Mouse (Mus musculus): ENCODE results near the gene Auts2. TPM values are rescaled to one million over a fixed set of nuclear protein-coding genes. Genes with fewer than 3 reads are reported as not detected.
A peak's percentile ranks its signal among the peaks of the same experiment; 100 is the strongest.

Auts2 gene
- polyA plus RNA-seq, 1 experiment from 2014 or later = 70.9 TPM

- no peaks in the 10 kb centered on the region for H3K9me3 ChIP-seq
- H3K4me3 ChIP-seq = no peak overlapping the region
- no peaks in the 10 kb centered on the region for H3K27me3 ChIP-seq (replicated peaks)
- H3K36me3 ChIP-seq (replicated peaks) = no peaks in the 10 kb centered on the region
- peaks cover 30% of the 10 kb centered on the region for H3K4me1 ChIP-seq
- no peak overlapping the region for H3K9ac ChIP-seq
- H3K4me2 ChIP-seq = no peak overlapping the region
- no peak overlapping the region for H3K27ac ChIP-seq
- WGBS = 20% methylated on average over 1 of the region's 1 CpGs
- no peak for ATAC-seq (replicated peaks)
These were observed 630.2 kb downstream of the Auts2 start for GRCm38 (mm10) chr5:131912983-131913382.

GRCm38 (mm10) chr5:131906313-131906712 is 636.8 kb downstream of the Auts2 start:
- Histone ChIP-seq H3K27ac (no peak overlapping the region), H3K4me3 (no peak overlapping the region), H3K4me2 (no peak overlapping the region), H3K27me3 (replicated peaks) (no peaks in the 10 kb centered on the region), H3K9me3 (no peaks in the 10 kb centered on the region), H3K36me3 (replicated peaks) (no peaks in the 10 kb centered on the region), H3K9ac (no peak overlapping the region), H3K4me1 (peaks cover 5% of the 10 kb centered on the region; the same call in 1 of the 2 replicates)
- no peak for ATAC-seq (replicated peaks)
- 95% methylated on average over 3 of the region's 3 CpGs for WGBS

- no peak for ATAC-seq (replicated peaks)
- Histone ChIP-seq H3K4me3 (no peak overlapping the region), H3K4me2 (no peak overlapping the region), H3K27ac (no peak overlapping the region), H3K4me1 (peaks cover 5% of the 10 kb centered on the region; the same call in 1 of the 2 replicates), H3K9me3 (no peaks in the 10 kb centered on the region), H3K9ac (no peak overlapping the region), H3K27me3 (replicated peaks) (no peaks in the 10 kb centered on the region), H3K36me3 (replicated peaks) (no peaks in the 10 kb centered on the region)
- WGBS = 68% methylated on average over 10 of the region's 10 CpGs
These were observed 638.7 kb downstream of the Auts2 start for GRCm38 (mm10) chr5:131904478-131904877.

- WGBS = 80% methylated on average over 4 of the region's 4 CpGs
- H3K27me3 ChIP-seq (replicated peaks) = no peaks in the 10 kb centered on the region
- no peak for ATAC-seq (replicated peaks)
- no peak overlapping the region for H3K9ac ChIP-seq
- no peak overlapping the region for H3K4me3 ChIP-seq
- no peak overlapping the region for H3K4me2 ChIP-seq
- no peaks in the 10 kb centered on the region for H3K9me3 ChIP-seq
- H3K4me1 ChIP-seq = no peaks in the 10 kb centered on the region
- H3K27ac ChIP-seq = no peak overlapping the region
- no peaks in the 10 kb centered on the region for H3K36me3 ChIP-seq (replicated peaks)
These were observed 645.0 kb downstream of the Auts2 start for GRCm38 (mm10) chr5:131898048-131898638.

- H3K4me3 ChIP-seq = no peak overlapping the region
- 78% methylated on average over 3 of the region's 3 CpGs for WGBS
- no peaks in the 10 kb centered on the region for H3K9me3 ChIP-seq
- no peaks in the 10 kb centered on the region for H3K4me1 ChIP-seq
- H3K9ac ChIP-seq = no peak overlapping the region
- H3K27ac ChIP-seq = no peak overlapping the region
- no peaks in the 10 kb centered on the region for H3K36me3 ChIP-seq (replicated peaks)
- no peaks in the 10 kb centered on the region for H3K27me3 ChIP-seq (replicated peaks)
- H3K4me2 ChIP-seq = no peak overlapping the region
- no peak for ATAC-seq (replicated peaks)
These were observed 656.5 kb downstream of the Auts2 start for GRCm38 (mm10) chr5:131886636-131887035.

GRCm38 (mm10) chr5:131876569-131876968 is 666.6 kb downstream of the Auts2 start:
- Histone ChIP-seq H3K36me3 (replicated peaks) (no peaks in the 10 kb centered on the region), H3K4me2 (no peak overlapping the region), H3K4me1 (peaks cover 2% of the 10 kb centered on the region), H3K4me3 (no peak overlapping the region), H3K9me3 (no peaks in the 10 kb centered on the region), H3K9ac (no peak overlapping the region), H3K27ac (no peak overlapping the region), H3K27me3 (replicated peaks) (no peaks in the 10 kb centered on the region)
- no peak for ATAC-seq (replicated peaks)

- ATAC-seq (replicated peaks) = no peak
- no peak overlapping the region for H3K4me2 ChIP-seq
- H3K4me1 ChIP-seq = peaks cover 8% of the 10 kb centered on the region
- no peaks in the 10 kb centered on the region for H3K27me3 ChIP-seq (replicated peaks)
- H3K9me3 ChIP-seq = no peaks in the 10 kb centered on the region
- no peak overlapping the region for H3K4me3 ChIP-seq
- no peaks in the 10 kb centered on the region for H3K36me3 ChIP-seq (replicated peaks)
- no peak overlapping the region for H3K27ac ChIP-seq
- WGBS = 82% methylated on average over 4 of the region's 4 CpGs
- no peak overlapping the region for H3K9ac ChIP-seq
These were observed 667.2 kb downstream of the Auts2 start for GRCm38 (mm10) chr5:131875976-131876375.

GRCm38 (mm10) chr5:131873116-131873515 is 670.0 kb downstream of the Auts2 start:
- Histone ChIP-seq H3K27ac (no peak overlapping the region), H3K9me3 (no peaks in the 10 kb centered on the region), H3K4me1 (peaks cover 15% of the 10 kb centered on the region), H3K4me2 (no peak overlapping the region), H3K4me3 (no peak overlapping the region), H3K9ac (no peak overlapping the region), H3K27me3 (replicated peaks) (no peaks in the 10 kb centered on the region), H3K36me3 (replicated peaks) (no peaks in the 10 kb centered on the region)
- WGBS = 70% methylated on average over 4 of the region's 4 CpGs
- no peak for ATAC-seq (replicated peaks)

- whole genome bisulfite sequencing = 79% methylated on average over 11 of the region's 11 CpGs
- Histone ChIP-seq H3K4me2 (no peak overlapping the region), H3K9me3 (no peaks in the 10 kb centered on the region), H3K9ac (no peak overlapping the region), H3K27ac (no peak overlapping the region), H3K27me3 (replicated peaks) (no peaks in the 10 kb centered on the region), H3K4me1 (peaks cover 24% of the 10 kb centered on the region), H3K36me3 (replicated peaks) (no peaks in the 10 kb centered on the region), H3K4me3 (no peak overlapping the region)
- no peak for ATAC-seq (replicated peaks)
These were observed 673.2 kb downstream of the Auts2 start for GRCm38 (mm10) chr5:131869711-131870499.

- ATAC-seq (replicated peaks) = no peak
- H3K4me3 ChIP-seq = no peak overlapping the region
- H3K27ac ChIP-seq = no peak overlapping the region
- no peaks in the 10 kb centered on the region for H3K27me3 ChIP-seq (replicated peaks)
- WGBS = 40% methylated on average over 5 of the region's 5 CpGs
- no peaks in the 10 kb centered on the region for H3K9me3 ChIP-seq
- no peak overlapping the region for H3K4me2 ChIP-seq
- no peaks in the 10 kb centered on the region for H3K36me3 ChIP-seq (replicated peaks)
- peaks cover 17% of the 10 kb centered on the region for H3K4me1 ChIP-seq
- no peak overlapping the region for H3K9ac ChIP-seq
These were observed 677.9 kb downstream of the Auts2 start for GRCm38 (mm10) chr5:131865200-131865599.

- Histone ChIP-seq H3K27ac (no peak overlapping the region), H3K9ac (no peak overlapping the region), H3K4me2 (no peak overlapping the region), H3K36me3 (replicated peaks) (no peaks in the 10 kb centered on the region), H3K4me1 (peaks cover 17% of the 10 kb centered on the region), H3K9me3 (no peaks in the 10 kb centered on the region), H3K27me3 (replicated peaks) (no peaks in the 10 kb centered on the region), H3K4me3 (no peak overlapping the region)
- WGBS = 84% methylated on average over 5 of the region's 5 CpGs
- no peak for ATAC-seq (replicated peaks)
These were observed 685.2 kb downstream of the Auts2 start for GRCm38 (mm10) chr5:131857976-131858375.

GRCm38 (mm10) chr5:131855358-131855757 is 687.8 kb downstream of the Auts2 start:
- no peak for ATAC-seq (replicated peaks)
- H3K36me3 ChIP-seq (replicated peaks) = no peaks in the 10 kb centered on the region
- no peaks in the 10 kb centered on the region for H3K9me3 ChIP-seq
- H3K9ac ChIP-seq = no peak overlapping the region
- no peak overlapping the region for H3K4me3 ChIP-seq
- no peaks in the 10 kb centered on the region for H3K27me3 ChIP-seq (replicated peaks)
- WGBS = 15% methylated on average over 8 of the region's 8 CpGs
- H3K4me2 ChIP-seq = no peak overlapping the region
- H3K4me1 ChIP-seq = peaks cover 40% of the 10 kb centered on the region
- 0 out of 2 replicates have a peak overlapping the region, but pooled peaks have one; percentile 24 for H3K27ac ChIP-seq
